Mouse (Mus musculus): ENCODE measurements at regions not wholly inside any gene's neighbourhood (a gene's known extent, or its start where the extent isn't known, plus 50 kb on each side); places are given as distances from the start of the nearest gene placed in this dataset.

DNA sequence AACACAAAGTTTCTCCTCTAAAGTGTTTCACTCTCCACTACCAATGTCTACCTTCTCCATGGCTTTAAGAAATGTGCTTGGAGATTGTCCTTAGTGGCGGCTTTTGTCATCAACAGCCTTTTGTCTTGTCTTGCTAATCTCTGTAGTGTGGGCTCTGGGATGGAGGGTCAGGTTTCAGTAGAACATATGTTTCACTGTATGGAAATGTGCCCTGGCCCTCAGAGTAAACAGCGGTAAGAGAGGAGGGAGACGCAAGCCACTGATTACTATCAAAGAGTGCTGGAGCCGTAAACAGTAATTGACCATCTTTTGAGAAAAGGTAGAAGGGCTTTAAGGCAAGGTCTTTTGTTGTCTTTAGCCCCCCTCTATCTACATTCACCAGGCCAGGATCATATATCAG, 106.2 kb downstream of the Gm5447 start:
- H3K9ac ChIP-seq (ENCODE audit: low read depth, low read length) = no peak overlapping the region
- ATAC-seq (ENCODE audit: low FRiP score, low TSS enrichment) = no peak
- H3K36me3 ChIP-seq (ENCODE audit: control insufficient read depth, insufficient read depth, low read length) = no peaks in the 10 kb centered on the region
- WGBS = 7% methylated on average over 4 of the region's 4 CpGs
- peaks cover 44% of the 10 kb centered on the region for H3K27me3 ChIP-seq (ENCODE audit: control insufficient read depth, insufficient read depth, low read length)
- H3K4me1 ChIP-seq (ENCODE audit: control insufficient read depth, insufficient read depth, low read length) = no peaks in the 10 kb centered on the region
- H3K4me3 ChIP-seq (ENCODE audit: low read length) = 0 out of 2 replicates have a peak overlapping the region, but pooled peaks have one; percentile 2
- H3K4me2 ChIP-seq (replicated peaks; ENCODE audit: low read depth, low read length) = no peak overlapping the region
- H3K9me3 ChIP-seq (ENCODE audit: control insufficient read depth, low read length) = no peaks in the 10 kb centered on the region
- no peak overlapping the region for H3K27ac ChIP-seq (ENCODE audit: low read depth, low read length)

DNA sequence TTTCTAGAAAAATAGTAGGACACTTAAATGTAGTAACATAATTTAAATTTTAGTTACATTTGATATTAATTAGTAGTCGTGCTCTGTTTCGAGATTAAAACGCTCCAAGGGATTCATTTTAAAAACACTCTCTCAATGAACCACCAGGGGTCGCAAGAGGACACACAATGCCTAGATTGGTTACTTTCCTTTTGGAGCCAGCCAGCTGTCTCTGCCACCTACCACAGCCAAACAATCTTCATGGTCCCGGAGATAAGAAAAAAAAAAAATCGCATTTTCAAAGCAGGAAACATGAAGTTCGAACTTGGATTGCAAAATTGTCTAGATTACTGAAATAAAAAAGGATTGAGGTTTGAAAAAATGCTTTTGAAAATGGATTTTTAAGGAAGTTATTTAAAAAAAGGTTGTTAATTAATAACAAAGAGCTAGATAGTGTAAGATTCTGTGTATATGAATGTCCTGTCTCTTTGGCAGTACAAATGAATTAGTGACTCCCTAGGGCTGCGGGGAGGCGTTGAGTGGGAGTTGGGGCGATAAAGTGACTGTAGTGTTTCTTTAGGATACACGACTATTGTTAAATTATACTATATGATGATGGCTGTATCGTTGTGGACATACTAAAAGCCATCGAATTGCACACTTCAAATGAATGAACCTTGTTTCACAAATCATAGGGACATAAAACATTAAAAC, 108.6 kb downstream of the Gm5447 start:
- H3K36me3 ChIP-seq (ENCODE audit: control insufficient read depth, insufficient read depth, low read length) = no peaks in the 10 kb centered on the region
- H3K9ac ChIP-seq (ENCODE audit: low read depth, low read length) = no peak overlapping the region
- no peak for ATAC-seq (ENCODE audit: low FRiP score, low TSS enrichment)
- H3K4me2 ChIP-seq (replicated peaks; ENCODE audit: low read depth, low read length) = no peak overlapping the region
- no peak overlapping the region for H3K27ac ChIP-seq (ENCODE audit: low read depth, low read length)
- H3K9me3 ChIP-seq (ENCODE audit: control insufficient read depth, low read length) = no peaks in the 10 kb centered on the region
- no peak overlapping the region for H3K4me3 ChIP-seq (ENCODE audit: low read length)
- H3K4me1 ChIP-seq (ENCODE audit: control insufficient read depth, insufficient read depth, low read length) = no peaks in the 10 kb centered on the region
- H3K27me3 ChIP-seq (ENCODE audit: control insufficient read depth, insufficient read depth, low read length) = peaks cover 36% of the 10 kb centered on the region
- WGBS = 26% methylated on average over 13 of the region's 13 CpGs

DNA sequence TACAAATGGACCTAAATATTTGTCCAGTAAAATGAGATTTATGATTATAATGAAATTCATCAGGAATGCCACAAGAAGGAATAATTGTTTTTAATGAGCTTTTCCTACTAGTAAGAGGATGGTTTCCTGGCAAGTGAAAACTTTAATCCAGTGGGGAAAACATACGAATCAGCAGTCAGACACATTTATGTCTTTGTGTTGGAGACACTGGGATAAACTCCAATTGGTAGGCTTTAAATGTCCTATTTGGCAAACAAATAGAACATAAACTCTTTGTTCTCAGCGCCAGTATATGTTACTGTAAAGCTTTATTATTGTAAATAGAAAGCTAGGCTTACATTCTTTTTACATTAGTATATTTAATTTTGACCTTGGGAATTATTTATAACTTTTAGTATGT, 127.0 kb downstream of the Gm5447 start:
- Histone ChIP-seq H3K9me3 (ENCODE audit: control insufficient read depth, low read length) (no peaks in the 10 kb centered on the region), H3K4me1 (ENCODE audit: control insufficient read depth, insufficient read depth, low read length) (no peaks in the 10 kb centered on the region), H3K4me3 (ENCODE audit: low read length) (no peak overlapping the region), H3K4me2 (replicated peaks; ENCODE audit: low read depth, low read length) (no peak overlapping the region), H3K9ac (ENCODE audit: low read depth, low read length) (no peak overlapping the region), H3K36me3 (ENCODE audit: control insufficient read depth, insufficient read depth, low read length) (no peaks in the 10 kb centered on the region), H3K27me3 (ENCODE audit: control insufficient read depth, insufficient read depth, low read length) (no peaks in the 10 kb centered on the region), H3K27ac (ENCODE audit: low read depth, low read length) (no peak overlapping the region)
- no peak for ATAC-seq (ENCODE audit: low FRiP score, low TSS enrichment)
- WGBS = 57% methylated on average over 2 of the region's 2 CpGs

DNA sequence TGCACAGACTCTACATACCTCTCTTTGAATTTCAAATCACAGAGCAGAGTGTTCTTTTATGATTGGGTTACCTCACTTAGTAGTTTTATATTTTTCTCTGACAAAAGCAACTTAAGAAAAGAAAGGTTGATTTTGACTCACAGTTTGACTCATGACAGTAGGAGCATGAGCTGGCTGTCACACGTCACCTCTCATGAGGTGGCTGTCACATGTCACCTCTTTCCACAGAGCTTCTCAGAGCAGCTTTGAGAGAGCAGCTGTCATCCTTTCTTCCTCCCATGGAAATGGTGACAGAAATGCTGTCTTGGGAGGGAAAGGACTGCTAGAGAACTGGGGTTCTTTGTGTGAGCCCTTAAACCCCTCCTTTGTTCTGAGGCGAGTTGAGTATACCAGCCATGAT, 133.4 kb downstream of the Gm5447 start:
- 80% methylated on average over 2 of the region's 2 CpGs for WGBS
- Histone ChIP-seq H3K4me3 (ENCODE audit: low read length) (no peak overlapping the region), H3K4me1 (ENCODE audit: control insufficient read depth, insufficient read depth, low read length) (no peaks in the 10 kb centered on the region), H3K27me3 (ENCODE audit: control insufficient read depth, insufficient read depth, low read length) (no peaks in the 10 kb centered on the region), H3K27ac (ENCODE audit: low read depth, low read length) (no peak overlapping the region), H3K36me3 (ENCODE audit: control insufficient read depth, insufficient read depth, low read length) (no peaks in the 10 kb centered on the region), H3K4me2 (replicated peaks; ENCODE audit: low read depth, low read length) (no peak overlapping the region), H3K9ac (ENCODE audit: low read depth, low read length) (no peak overlapping the region), H3K9me3 (ENCODE audit: control insufficient read depth, low read length) (no peaks in the 10 kb centered on the region)
- ATAC-seq (ENCODE audit: low FRiP score, low TSS enrichment) = no peak

DNA sequence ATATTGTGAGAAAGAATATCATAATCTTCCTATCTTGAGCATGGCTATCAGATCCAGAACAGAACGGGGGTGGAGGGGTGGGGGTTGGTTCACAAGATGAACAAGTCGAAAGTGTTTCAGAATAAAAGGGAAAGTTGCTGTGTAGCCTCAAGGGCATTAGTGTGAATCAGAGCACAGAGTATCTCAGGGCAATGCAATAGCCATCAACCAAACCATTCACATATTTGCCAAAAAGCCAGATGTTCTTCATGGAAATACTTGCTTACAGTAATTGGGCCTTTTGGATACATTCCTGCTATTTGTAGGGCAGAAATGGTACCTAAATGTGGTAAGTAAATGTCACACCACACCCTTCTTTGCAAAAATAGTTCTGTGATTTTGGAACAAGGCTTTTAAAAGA, 135.2 kb downstream of the Gm5447 start:
- ATAC-seq (ENCODE audit: low FRiP score, low TSS enrichment) = no peak
- WGBS = 80% methylated on average over 2 of the region's 2 CpGs

DNA sequence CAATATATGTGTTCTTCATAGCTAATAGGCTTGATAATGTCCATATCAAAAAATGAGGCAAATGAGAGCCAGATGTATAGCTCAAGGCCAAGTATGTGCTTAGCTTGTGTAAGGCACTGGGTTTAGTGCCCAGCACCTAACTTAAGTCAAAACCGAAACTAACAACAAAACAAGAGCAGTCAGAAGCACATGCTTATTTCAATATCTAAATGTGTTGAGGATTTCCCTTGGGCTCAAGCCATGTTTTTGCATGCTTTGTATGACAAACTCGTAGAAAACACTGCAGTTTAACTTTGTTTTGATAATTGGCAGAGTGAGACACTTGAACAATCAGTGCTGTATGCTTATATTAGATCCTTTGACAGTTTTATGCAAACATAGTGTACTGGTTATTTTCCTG, 148.7 kb downstream of the Gm5447 start:
- no peaks in the 10 kb centered on the region for H3K36me3 ChIP-seq (ENCODE audit: control insufficient read depth, insufficient read depth, low read length)
- no peaks in the 10 kb centered on the region for H3K27me3 ChIP-seq (ENCODE audit: control insufficient read depth, insufficient read depth, low read length)
- ATAC-seq (ENCODE audit: low FRiP score, low TSS enrichment) = no peak
- no peak overlapping the region for H3K9ac ChIP-seq (ENCODE audit: low read depth, low read length)
- WGBS = 70% methylated on average over 2 of the region's 2 CpGs
- H3K4me3 ChIP-seq (ENCODE audit: low read length) = no peak overlapping the region
- no peaks in the 10 kb centered on the region for H3K9me3 ChIP-seq (ENCODE audit: control insufficient read depth, low read length)
- no peak overlapping the region for H3K27ac ChIP-seq (ENCODE audit: low read depth, low read length)
- H3K4me2 ChIP-seq (replicated peaks; ENCODE audit: low read depth, low read length) = no peak overlapping the region
- no peaks in the 10 kb centered on the region for H3K4me1 ChIP-seq (ENCODE audit: control insufficient read depth, insufficient read depth, low read length)

More for the DNA sequence above, 135.2 kb downstream of the Gm5447 start:
- no peaks in the 10 kb centered on the region for H3K9me3 ChIP-seq (ENCODE audit: control insufficient read depth, low read length)
- no peaks in the 10 kb centered on the region for H3K27me3 ChIP-seq (ENCODE audit: control insufficient read depth, insufficient read depth, low read length)
- no peak overlapping the region for H3K4me3 ChIP-seq (ENCODE audit: low read length)
- no peak overlapping the region for H3K9ac ChIP-seq (ENCODE audit: low read depth, low read length)
- H3K27ac ChIP-seq (ENCODE audit: low read depth, low read length) = no peak overlapping the region
- H3K4me2 ChIP-seq (replicated peaks; ENCODE audit: low read depth, low read length) = no peak overlapping the region
- no peaks in the 10 kb centered on the region for H3K4me1 ChIP-seq (ENCODE audit: control insufficient read depth, insufficient read depth, low read length)
- H3K36me3 ChIP-seq (ENCODE audit: control insufficient read depth, insufficient read depth, low read length) = no peaks in the 10 kb centered on the region

DNA sequence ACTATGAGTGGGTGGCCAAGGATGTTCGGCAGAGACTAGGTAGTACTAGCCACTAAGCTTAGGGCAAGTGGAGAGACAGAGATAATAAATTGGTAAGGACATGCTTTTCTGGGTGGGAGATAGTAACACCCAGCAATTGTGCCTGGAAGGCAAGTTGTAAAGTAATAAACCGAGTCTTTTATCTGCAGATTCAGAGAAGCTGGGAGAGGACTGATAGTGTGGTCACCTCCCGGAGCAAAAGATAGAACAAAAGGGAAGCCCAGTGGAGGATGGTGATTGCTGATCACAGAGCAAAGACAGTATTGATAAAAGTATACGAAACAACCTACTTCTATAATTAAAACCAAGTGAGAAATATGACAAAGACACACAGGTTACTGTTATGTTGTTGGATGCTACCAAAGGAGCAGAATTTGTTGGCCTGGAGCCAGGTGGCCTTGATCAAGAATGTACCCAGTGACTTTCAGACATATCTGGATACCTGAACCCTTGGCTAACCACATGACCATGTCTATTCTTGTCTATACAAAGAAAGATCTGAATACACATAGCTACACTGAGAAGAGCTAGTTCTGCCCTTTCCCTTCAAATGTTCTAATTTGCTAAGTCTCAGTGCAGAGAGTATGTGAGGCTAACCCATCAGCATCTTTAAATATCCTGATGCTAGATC, 150.7 kb downstream of the Gm5447 start:
- no peak overlapping the region for H3K9ac ChIP-seq (ENCODE audit: low read depth, low read length)
- no peaks in the 10 kb centered on the region for H3K27me3 ChIP-seq (ENCODE audit: control insufficient read depth, insufficient read depth, low read length)
- WGBS = 32% methylated on average over 4 of the region's 4 CpGs
- ATAC-seq (ENCODE audit: low FRiP score, low TSS enrichment) = no peak
- H3K9me3 ChIP-seq (ENCODE audit: control insufficient read depth, low read length) = no peaks in the 10 kb centered on the region
- no peak overlapping the region for H3K4me2 ChIP-seq (replicated peaks; ENCODE audit: low read depth, low read length)
- H3K27ac ChIP-seq (ENCODE audit: low read depth, low read length) = no peak overlapping the region
- H3K36me3 ChIP-seq (ENCODE audit: control insufficient read depth, insufficient read depth, low read length) = no peaks in the 10 kb centered on the region
- no peaks in the 10 kb centered on the region for H3K4me1 ChIP-seq (ENCODE audit: control insufficient read depth, insufficient read depth, low read length)
- no peak overlapping the region for H3K4me3 ChIP-seq (ENCODE audit: low read length)

DNA sequence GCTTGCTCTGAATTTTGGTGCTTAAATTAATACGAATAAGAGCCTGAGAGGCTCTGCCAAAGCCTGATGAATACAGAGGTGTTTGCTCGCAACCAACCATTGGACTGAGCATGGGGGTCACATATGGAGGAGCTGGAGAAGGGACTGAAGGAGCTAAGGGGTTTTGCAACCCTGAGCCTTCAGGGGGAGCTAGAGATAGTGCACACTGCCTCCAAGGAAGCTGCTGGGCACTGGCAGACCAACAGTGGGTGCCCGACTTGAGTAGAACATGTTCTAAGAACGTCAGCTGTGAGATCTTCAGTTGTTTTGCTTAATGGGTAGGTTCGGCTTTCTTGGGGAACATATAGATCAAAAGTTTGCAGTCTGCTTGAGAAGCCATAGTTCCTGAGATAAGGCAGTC, 158.5 kb downstream of the Gm5447 start:
- H3K4me3 ChIP-seq (ENCODE audit: low read length) = no peak overlapping the region
- H3K9me3 ChIP-seq (ENCODE audit: control insufficient read depth, low read length) = no peaks in the 10 kb centered on the region
- no peaks in the 10 kb centered on the region for H3K4me1 ChIP-seq (ENCODE audit: control insufficient read depth, insufficient read depth, low read length)
- no peak overlapping the region for H3K27ac ChIP-seq (ENCODE audit: low read depth, low read length)
- H3K4me2 ChIP-seq (replicated peaks; ENCODE audit: low read depth, low read length) = no peak overlapping the region
- WGBS = 87% methylated on average over 5 of the region's 5 CpGs
- no peaks in the 10 kb centered on the region for H3K27me3 ChIP-seq (ENCODE audit: control insufficient read depth, insufficient read depth, low read length)
- H3K9ac ChIP-seq (ENCODE audit: low read depth, low read length) = no peak overlapping the region
- no peak for ATAC-seq (ENCODE audit: low FRiP score, low TSS enrichment)
- H3K36me3 ChIP-seq (ENCODE audit: control insufficient read depth, insufficient read depth, low read length) = no peaks in the 10 kb centered on the region

DNA sequence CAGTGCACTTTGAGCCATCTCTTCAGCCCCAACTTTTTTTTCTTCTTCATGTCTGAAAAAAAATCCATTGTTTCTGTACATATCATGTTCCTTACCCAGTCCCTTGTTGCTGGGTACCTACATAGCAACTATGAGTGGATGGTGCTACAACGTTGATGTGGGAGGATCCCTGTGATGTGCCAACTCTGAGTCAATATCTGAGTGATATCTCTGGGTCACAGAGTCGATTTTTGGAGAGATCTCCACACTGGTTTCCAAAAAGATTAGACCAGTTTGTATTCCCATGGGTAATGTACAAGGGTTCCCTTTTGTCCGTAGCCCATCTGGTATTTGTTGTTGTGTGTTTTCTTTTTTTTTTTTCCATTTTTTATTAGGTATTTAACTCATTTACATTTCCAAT, 165.7 kb downstream of the Gm5447 start:
- no peak overlapping the region for H3K27ac ChIP-seq (ENCODE audit: low read depth, low read length)
- ATAC-seq (ENCODE audit: low FRiP score, low TSS enrichment) = no peak
- 82% methylated on average over 3 of the region's 3 CpGs for WGBS
- H3K4me1 ChIP-seq (ENCODE audit: control insufficient read depth, insufficient read depth, low read length) = no peaks in the 10 kb centered on the region
- no peak overlapping the region for H3K4me3 ChIP-seq (ENCODE audit: low read length)
- H3K27me3 ChIP-seq (ENCODE audit: control insufficient read depth, insufficient read depth, low read length) = no peaks in the 10 kb centered on the region
- no peaks in the 10 kb centered on the region for H3K9me3 ChIP-seq (ENCODE audit: control insufficient read depth, low read length)
- H3K4me2 ChIP-seq (replicated peaks; ENCODE audit: low read depth, low read length) = no peak overlapping the region
- no peak overlapping the region for H3K9ac ChIP-seq (ENCODE audit: low read depth, low read length)
- no peaks in the 10 kb centered on the region for H3K36me3 ChIP-seq (ENCODE audit: control insufficient read depth, insufficient read depth, low read length)
